Mouse (Mus musculus): ENCODE measurements around the gene Bcor. TPM values are rescaled to one million over a fixed set of nuclear protein-coding genes. Genes with fewer than 3 reads are reported as not detected.

Bcor gene
- total RNA-seq, 1 experiment = 32.9 TPM

DNA sequence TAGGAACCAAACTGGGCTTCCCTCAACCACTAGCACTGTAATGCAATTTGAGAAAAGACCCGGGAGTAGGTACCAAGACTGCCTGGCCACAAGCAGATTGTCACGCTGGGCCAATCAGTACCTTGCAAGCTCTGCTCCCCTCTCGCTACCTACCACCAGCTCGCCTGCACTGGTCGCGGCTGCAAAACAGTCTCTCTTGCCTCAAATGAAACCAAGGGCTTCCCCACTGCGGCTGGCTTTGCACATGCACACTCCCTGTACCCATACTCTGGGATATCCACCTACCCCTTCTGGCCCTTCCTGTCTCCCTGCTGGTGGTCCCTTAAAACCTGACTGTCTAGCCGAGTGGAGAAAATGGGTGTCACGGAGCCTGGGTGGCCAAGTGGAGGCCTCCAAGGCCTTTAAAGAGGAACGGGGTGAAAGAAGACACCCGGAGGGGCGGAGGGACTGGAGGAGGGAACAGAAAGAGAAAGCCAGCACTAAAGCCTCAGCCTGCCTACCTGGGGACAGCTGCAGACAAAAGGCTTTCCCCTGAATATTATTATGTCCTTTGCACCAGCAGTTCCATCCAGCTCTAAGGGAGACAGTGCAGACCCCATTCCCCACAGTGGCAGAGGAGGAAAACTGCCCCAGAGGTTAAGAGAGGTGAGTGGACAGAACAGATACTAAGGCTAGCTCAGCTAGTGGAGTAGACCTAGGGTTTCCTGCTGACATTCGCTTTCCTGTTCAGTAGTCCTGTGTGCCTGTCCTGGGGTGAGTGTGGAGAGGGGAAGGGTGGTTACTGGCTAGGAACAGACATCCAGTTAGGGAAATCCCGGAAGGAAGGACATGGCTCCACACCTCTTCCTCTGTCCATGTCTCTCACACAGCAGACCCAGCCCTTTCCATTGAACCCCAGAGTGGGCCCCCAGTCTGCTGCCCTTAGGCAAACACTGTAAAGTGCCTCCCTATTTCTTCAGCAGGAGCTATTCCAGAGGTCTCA lies 30.0 kb downstream of the Bcor start:
- Histone ChIP-seq H3K9ac (ENCODE audit: insufficient read depth, low read depth, low read length, poor library complexity, severe bottlenecking) (no peak overlapping the region), H3K4me3 (ENCODE audit: insufficient read depth in 1 of 2, low read depth in 1 of 2, low read length in 2 of 2, poor library complexity in 1 of 2, severe bottlenecking in 1 of 2) (no peak overlapping the region), H3K4me1 (ENCODE audit: control insufficient read depth in 2 of 2, insufficient read depth in 2 of 2, low read length in 2 of 2, poor library complexity in 1 of 2) (peaks cover 0 to 11% of the 10 kb centered on the region in 2 experiments; a peak in 2 of 4 replicates), H3K9me3 (ENCODE audit: control insufficient read depth, insufficient read depth, low read depth, low read length) (no peaks in the 10 kb centered on the region), H3K36me3 (ENCODE audit: control insufficient read depth, insufficient read depth, low read length, poor library complexity, severe bottlenecking) (no peaks in the 10 kb centered on the region), H3K27ac (ENCODE audit: insufficient read depth, low read depth, low read length, poor library complexity, severe bottlenecking) (no peak overlapping the region)
- no peak for DNase-seq (ENCODE audit: low read depth, low spot score)
- TF ChIP-seq ZNF384 (IDR thresholded peaks at IDR 0.05; ENCODE audit: low read depth, low read length) = no peak
- TF ChIP-seq MAFK (IDR thresholded peaks at IDR 0.05; ENCODE audit: insufficient read depth, low read depth, low read length) = no peak
- no peak for TF ChIP-seq CHD2 (IDR thresholded peaks at IDR 0.05; ENCODE audit: low read depth, low read length)
- TF ChIP-seq HCFC1 (IDR thresholded peaks at IDR 0.05; ENCODE audit: borderline replicate concordance, insufficient read depth, low read length) = no peak
- TF ChIP-seq ZC3H11A (IDR thresholded peaks at IDR 0.05; ENCODE audit: borderline replicate concordance, low read depth, low read length) = no peak
- in situ Hi-C loops (cut with MboI; ENCODE audit: low sequenced_read_pairs in 2 of 2, unreplicated experiment in 2 of 2) = loop anchor here (5.0 to 10.0 kb wide), 2 partner anchors 38 to 45 kb away; no protein-coding TSS in a partner anchor

DNA sequence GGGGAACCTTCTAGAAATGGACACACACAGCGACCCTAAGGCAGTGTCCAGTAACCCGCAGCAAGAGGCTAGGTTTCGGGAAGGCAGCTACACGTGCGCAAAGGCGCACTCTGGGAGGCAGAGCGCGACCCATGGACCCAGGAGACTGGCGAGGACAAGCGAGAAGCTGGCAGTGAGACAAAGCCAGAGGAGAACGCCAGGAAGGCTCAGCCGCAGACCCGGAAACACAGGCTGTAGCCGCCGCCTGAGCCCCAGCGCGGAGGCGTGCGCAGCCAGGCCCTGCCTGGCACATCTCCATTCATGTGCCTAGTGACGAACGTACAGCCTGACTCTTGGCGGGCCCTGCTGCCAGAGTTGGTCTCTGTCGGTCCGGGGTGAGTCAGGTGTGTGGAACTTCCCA lies 30.9 kb downstream of the Bcor start:
- TF ChIP-seq CHD2 (IDR thresholded peaks at IDR 0.05; ENCODE audit: low read depth, low read length) = no peak
- TF ChIP-seq ZNF384 (IDR thresholded peaks at IDR 0.05; ENCODE audit: low read depth, low read length) = no peak
- TF ChIP-seq HCFC1 (IDR thresholded peaks at IDR 0.05; ENCODE audit: borderline replicate concordance, insufficient read depth, low read length) = no peak
- no peak for TF ChIP-seq ZC3H11A (IDR thresholded peaks at IDR 0.05; ENCODE audit: borderline replicate concordance, low read depth, low read length)
- no peak for TF ChIP-seq MAFK (IDR thresholded peaks at IDR 0.05; ENCODE audit: insufficient read depth, low read depth, low read length)
- no peaks in the 10 kb centered on the region for H3K9me3 ChIP-seq (ENCODE audit: control insufficient read depth, insufficient read depth, low read depth, low read length)
- H3K4me1 ChIP-seq (ENCODE audit: control insufficient read depth in 2 of 2, insufficient read depth in 2 of 2, low read length in 2 of 2, poor library complexity in 1 of 2) = peaks cover 0 to 12% of the 10 kb centered on the region in 2 experiments; a peak in 1 of 4 replicates
- H3K36me3 ChIP-seq (ENCODE audit: control insufficient read depth, insufficient read depth, low read length, poor library complexity, severe bottlenecking) = no peaks in the 10 kb centered on the region
- 0 out of 2 replicates have a peak overlapping the region, but pooled peaks have one; percentile 9 for H3K9ac ChIP-seq (ENCODE audit: insufficient read depth, low read depth, low read length, poor library complexity, severe bottlenecking)
- H3K27ac ChIP-seq (ENCODE audit: insufficient read depth, low read depth, low read length, poor library complexity, severe bottlenecking) = no peak overlapping the region
- in situ Hi-C loops (cut with MboI; ENCODE audit: low sequenced_read_pairs in 2 of 2, unreplicated experiment in 2 of 2) = loop anchor here in 1 of 2 experiments (5.0 kb wide), 1 partner anchor 37 kb away; no protein-coding TSS in a partner anchor
- no peak for DNase-seq (ENCODE audit: low read depth, low spot score)
- no peak overlapping the region; a peak in 2 of 4 replicates for H3K4me3 ChIP-seq (ENCODE audit: insufficient read depth in 1 of 2, low read depth in 1 of 2, low read length in 2 of 2, poor library complexity in 1 of 2, severe bottlenecking in 1 of 2)

DNA sequence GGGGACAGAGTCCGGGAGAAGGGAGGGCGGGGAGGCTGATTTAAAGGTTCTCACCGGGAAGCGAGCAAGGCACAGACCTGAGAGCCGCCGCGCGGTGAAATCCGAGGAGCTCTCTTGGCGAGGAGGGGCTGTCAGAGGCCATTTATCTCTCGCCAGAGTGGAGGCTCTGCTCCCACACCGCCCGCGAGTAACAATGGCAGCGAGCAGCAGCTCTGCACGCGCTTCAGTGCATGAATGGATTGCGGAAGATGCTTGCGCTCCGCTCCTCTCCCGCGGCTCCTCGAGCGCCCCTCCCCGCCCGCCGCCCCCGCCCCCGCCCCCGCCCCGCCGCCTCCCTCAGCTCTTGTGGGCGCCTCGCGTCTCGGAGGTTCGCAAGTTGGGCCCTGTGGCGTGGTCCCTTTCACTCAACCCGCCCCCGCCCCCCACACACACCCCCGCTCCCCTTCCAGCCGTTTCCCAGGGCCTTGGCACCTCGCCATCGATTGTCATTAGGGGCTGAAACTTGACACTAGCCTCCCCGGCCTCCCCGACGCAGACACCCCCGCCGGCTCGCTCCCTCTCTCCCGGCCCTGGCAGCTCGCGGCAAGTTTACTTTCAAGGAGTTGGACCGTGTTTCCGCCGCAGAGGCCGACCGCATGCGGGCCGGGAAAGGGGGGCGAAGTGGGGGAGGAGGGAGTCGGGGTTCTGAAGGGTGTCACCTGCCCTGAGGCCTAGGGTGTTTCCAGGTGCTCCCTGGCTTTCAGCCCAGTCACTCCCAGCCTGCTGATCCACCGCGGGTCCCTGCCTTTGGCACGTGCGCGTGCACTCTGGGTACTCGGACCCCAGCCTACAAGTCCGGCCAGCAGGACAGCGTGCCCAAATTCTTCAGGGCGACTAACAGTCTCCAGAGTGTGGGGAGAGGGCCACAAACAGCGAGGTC lies 31.7 kb downstream of the Bcor start:
- no peak for TF ChIP-seq HCFC1 (IDR thresholded peaks at IDR 0.05; ENCODE audit: borderline replicate concordance, insufficient read depth, low read length)
- TF ChIP-seq CHD2 (IDR thresholded peaks at IDR 0.05; ENCODE audit: low read depth, low read length) = no peak
- no peak for TF ChIP-seq MAFK (IDR thresholded peaks at IDR 0.05; ENCODE audit: insufficient read depth, low read depth, low read length)
- no peak for TF ChIP-seq ZNF384 (IDR thresholded peaks at IDR 0.05; ENCODE audit: low read depth, low read length)
- TF ChIP-seq ZC3H11A (IDR thresholded peaks at IDR 0.05; ENCODE audit: borderline replicate concordance, low read depth, low read length) = no peak
- DNase-seq (ENCODE audit: low read depth, low spot score) = no peak
- in situ Hi-C loops (cut with MboI; ENCODE audit: low sequenced_read_pairs in 2 of 2, unreplicated experiment in 2 of 2) = loop anchor here in 1 of 2 experiments (5.0 kb wide), 1 partner anchor 36 kb away; no protein-coding TSS in a partner anchor
- Histone ChIP-seq H3K9ac (ENCODE audit: insufficient read depth, low read depth, low read length, poor library complexity, severe bottlenecking) (no peak overlapping the region), H3K4me1 (ENCODE audit: control insufficient read depth in 2 of 2, insufficient read depth in 2 of 2, low read length in 2 of 2, poor library complexity in 1 of 2) (peaks cover 0 to 13% of the 10 kb centered on the region in 2 experiments; a peak in 1 of 4 replicates), H3K36me3 (ENCODE audit: control insufficient read depth, insufficient read depth, low read length, poor library complexity, severe bottlenecking) (no peaks in the 10 kb centered on the region), H3K27ac (ENCODE audit: insufficient read depth, low read depth, low read length, poor library complexity, severe bottlenecking) (no peak overlapping the region), H3K9me3 (ENCODE audit: control insufficient read depth, insufficient read depth, low read depth, low read length) (no peaks in the 10 kb centered on the region), H3K4me3 (ENCODE audit: insufficient read depth in 1 of 2, low read depth in 1 of 2, low read length in 2 of 2, poor library complexity in 1 of 2, severe bottlenecking in 1 of 2) (peak overlapping the region; percentile 46 to 52)

DNA sequence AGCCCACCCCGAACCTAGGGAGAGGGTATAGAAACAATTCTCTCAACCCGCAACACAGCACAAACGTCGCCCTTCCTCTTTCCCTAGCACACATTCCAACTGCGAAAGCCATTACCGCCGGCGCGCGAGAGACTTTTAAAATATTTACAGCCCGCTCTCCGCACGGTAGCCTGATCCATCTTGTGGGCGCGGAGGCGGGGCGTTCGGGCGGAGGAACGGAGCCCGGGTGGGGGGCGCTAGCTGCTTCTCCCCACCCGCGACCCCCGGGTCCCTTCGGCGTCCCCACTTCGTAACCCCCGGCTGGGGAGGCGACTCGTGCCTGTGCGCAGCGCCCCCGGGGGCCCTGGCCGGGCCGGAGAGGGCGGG lies 32.4 kb downstream of the Bcor start:
- Histone ChIP-seq H3K27ac (ENCODE audit: insufficient read depth, low read depth, low read length, poor library complexity, severe bottlenecking) (no peak overlapping the region), H3K4me1 (ENCODE audit: control insufficient read depth in 2 of 2, insufficient read depth in 2 of 2, low read length in 2 of 2, poor library complexity in 1 of 2) (peaks cover 0 to 13% of the 10 kb centered on the region in 2 experiments; a peak in 1 of 4 replicates), H3K36me3 (ENCODE audit: control insufficient read depth, insufficient read depth, low read length, poor library complexity, severe bottlenecking) (no peaks in the 10 kb centered on the region), H3K9me3 (ENCODE audit: control insufficient read depth, insufficient read depth, low read depth, low read length) (no peaks in the 10 kb centered on the region), H3K9ac (ENCODE audit: insufficient read depth, low read depth, low read length, poor library complexity, severe bottlenecking) (no peak overlapping the region), H3K4me3 (ENCODE audit: insufficient read depth in 1 of 2, low read depth in 1 of 2, low read length in 2 of 2, poor library complexity in 1 of 2, severe bottlenecking in 1 of 2) (peak overlapping the region; percentile 46 to 52)
- no peak for TF ChIP-seq CHD2 (IDR thresholded peaks at IDR 0.05; ENCODE audit: low read depth, low read length)
- TF ChIP-seq ZNF384 (IDR thresholded peaks at IDR 0.05; ENCODE audit: low read depth, low read length) = no peak
- no peak for TF ChIP-seq MAFK (IDR thresholded peaks at IDR 0.05; ENCODE audit: insufficient read depth, low read depth, low read length)
- no peak for TF ChIP-seq ZC3H11A (IDR thresholded peaks at IDR 0.05; ENCODE audit: borderline replicate concordance, low read depth, low read length)
- TF ChIP-seq HCFC1 (IDR thresholded peaks at IDR 0.05; ENCODE audit: borderline replicate concordance, insufficient read depth, low read length) = no peak
- in situ Hi-C loops (cut with MboI; ENCODE audit: low sequenced_read_pairs in 2 of 2, unreplicated experiment in 2 of 2) = loop anchor here in 1 of 2 experiments (5.0 kb wide), 1 partner anchor 35 kb away; no protein-coding TSS in a partner anchor
- no peak for DNase-seq (ENCODE audit: low read depth, low spot score)
